Mouse (Mus musculus) layer of hippocampus, adult 2 months (tissue): ENCODE results near the gene Zbtb16. TPM values are rescaled to one million over a fixed set of nuclear protein-coding genes. Genes with fewer than 3 reads are reported as not detected.

Source experiments
- DNase-seq, 2 experiments: peaks; one replicate each; pipeline ENCODE4 v3.0.0; 2022; ENCODE audit warnings: low spot score in 2 of 2
- H3K27ac ChIP-seq: fragments of 200-600 bp; 2 replicates; pipeline ENCODE4 v1.8.1; 2022
- H3K4me3 ChIP-seq: fragments of 200-600 bp; 2 replicates; pipeline ENCODE4 v1.8.1; 2022; ENCODE audit warnings: mild to moderate bottlenecking
- CTCF ChIP-seq: fragments of 200-600 bp; conservative IDR thresholded peaks from 2 replicates; pipeline ENCODE4 v1.8.1; 2022; ENCODE audit warnings: antibody characterized with exemption, mild to moderate bottlenecking, moderate library complexity
- total RNA-seq, 2 experiments: library from RNA; stranded (reverse); gene quantifications; 2 replicates each; pipeline ENCODE4 v1.2.3; 2021

The Zbtb16 gene
- total RNA-seq, 2 experiments from 2014 or later = 143 to 149 TPM

DNA sequence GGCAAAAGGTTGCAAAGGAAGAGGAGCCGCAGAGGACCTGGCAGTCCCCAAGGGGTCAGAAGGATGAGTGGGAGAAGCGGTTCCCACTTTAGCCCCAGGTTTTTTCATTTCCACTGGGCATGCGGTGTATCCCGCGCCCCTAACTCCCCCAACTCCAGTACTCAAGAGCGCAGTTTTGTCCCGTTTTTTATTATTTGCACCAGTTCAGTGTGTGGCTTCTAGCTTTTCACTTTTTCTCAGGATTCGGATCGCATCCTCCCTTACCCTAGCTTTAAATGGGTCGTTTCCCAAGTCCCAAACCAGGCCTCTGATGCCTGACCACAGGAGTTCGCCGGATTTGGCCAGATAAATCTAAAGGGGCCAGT is 526 bp upstream of the Zbtb16 start:
- no peak for TF ChIP-seq CTCF
- Histone ChIP-seq H3K27ac (peak overlapping the region; percentile 97), H3K4me3 (peak overlapping the region; percentile 96)
- DNase-seq = no peak

DNA sequence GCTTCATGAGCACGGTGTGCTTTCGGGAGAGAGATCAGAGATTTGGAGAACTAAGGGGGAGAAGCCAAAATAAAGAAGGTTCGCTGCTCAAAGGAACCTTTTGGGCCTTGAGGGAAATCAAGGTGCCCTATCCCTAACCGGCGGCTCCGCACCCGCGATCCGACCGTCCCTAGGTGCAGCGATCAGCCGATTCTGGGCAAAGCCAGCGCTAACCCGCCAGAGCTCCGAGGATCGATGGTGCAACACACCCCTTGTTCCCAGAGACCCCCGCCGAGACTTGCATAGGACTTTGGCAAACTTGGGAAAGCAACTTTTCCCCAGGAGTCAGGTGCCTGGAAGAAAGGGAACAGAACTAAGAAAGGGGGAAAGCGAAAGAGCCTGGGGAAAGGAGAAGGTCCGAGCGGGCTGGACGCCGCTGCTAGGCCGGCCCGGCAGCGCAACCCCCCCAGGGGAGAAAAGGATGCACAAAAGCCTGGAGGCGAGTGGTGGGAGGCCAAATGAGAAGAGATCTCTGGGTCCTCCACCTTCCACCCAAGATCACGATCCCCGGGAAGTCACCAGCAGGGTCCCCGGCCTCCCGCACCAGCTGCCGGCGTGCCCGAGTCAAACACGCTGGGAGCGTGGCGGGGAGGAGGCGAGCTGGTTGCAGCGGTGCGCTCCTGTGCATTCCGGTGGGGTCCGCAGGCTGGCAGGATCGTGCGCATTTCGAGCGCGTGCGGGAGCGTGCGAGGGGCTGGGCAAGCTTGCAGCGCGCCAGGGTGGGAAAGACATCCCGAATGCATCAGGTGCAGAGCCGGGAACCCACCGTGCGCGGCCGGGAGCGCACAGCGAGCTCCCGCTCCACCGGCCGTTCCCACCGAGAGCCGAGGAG is 1.2 kb downstream of the Zbtb16 start:
- Histone ChIP-seq H3K27ac (peak overlapping the region; percentile 97), H3K4me3 (peak overlapping the region; percentile 96)
- DNase-seq = peak in 1 of 2 experiments; percentile 44
- TF ChIP-seq CTCF = no peak

DNA sequence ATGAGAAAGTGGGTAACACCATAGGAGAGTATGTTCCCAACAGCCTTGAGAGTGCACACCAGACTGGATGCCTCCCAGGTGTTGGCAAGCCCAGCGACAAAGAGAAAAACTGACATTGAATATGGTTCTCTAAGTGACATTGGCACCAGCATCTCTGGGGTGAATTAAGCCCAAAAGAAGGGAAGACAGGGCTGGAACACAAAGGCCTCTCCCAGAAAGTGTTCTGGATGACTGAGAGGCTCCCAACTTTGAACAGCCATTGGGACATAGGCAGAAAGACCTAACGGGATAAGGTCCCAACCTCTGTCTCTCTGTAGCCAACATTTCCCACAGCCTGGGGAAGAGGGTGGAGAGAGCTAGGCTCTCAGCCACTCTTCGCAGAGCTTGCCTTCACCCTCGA is 2.0 kb downstream of the Zbtb16 start:
- DNase-seq = no peak
- TF ChIP-seq CTCF = no peak
- peak overlapping the region; percentile 96 for H3K4me3 ChIP-seq
- peak overlapping the region; percentile 97 for H3K27ac ChIP-seq

DNA sequence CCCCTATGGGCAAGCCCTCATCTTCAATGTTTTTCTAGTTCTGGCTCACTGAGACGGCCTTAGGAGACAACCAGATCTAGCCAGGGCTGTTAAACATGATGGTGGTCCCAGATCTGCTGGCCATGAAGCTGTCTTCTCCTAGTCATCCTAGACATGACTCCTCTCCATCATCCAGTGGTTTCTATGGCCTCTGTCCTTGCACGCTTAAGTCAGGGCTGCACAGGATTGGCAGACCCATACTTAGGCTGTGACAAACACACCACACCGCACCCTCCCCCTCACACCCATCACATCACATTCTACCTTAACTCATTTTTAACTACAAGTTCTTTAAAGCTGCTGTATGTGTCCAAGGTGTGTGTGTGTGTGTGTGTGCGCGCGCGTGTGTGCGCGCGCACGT is 2.5 kb downstream of the Zbtb16 start:
- no peak for TF ChIP-seq CTCF
- H3K4me3 ChIP-seq = peak overlapping the region; percentile 96
- DNase-seq = no peak
- peak overlapping the region; percentile 97 for H3K27ac ChIP-seq

DNA sequence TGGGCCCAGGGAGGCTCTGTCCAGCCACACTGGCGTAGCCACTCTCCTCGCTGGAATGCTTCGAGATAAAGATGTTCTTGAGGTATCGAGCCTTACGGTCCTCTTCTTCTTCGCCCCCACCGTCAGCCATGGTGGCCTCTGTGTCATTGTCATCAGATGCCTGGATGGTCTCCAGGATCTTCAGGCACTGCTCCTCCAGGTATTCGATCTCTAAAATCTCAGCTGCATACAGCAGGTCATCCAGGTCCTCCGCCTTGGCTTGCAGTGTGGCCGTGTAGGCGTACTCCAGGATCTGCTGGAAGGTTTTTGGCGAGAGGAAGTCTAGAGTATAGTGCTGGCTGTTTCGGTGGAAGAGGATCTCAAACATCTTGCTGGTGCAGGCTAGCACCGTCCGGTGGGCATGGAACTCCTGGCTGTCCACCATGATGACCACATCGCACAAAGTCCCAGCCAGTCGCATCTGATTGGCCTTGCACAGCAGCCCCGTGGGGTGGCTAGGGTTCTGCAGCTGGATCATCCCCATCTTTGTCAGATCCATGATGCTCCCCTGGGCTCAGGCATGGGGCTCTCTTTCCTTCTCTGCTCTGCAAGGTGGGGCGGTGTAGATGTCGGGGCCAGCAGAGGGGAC is 3.4 kb downstream of the Zbtb16 start:
- TF ChIP-seq CTCF = no peak
- no peak for DNase-seq
- Histone ChIP-seq H3K27ac (peak overlapping the region; percentile 97), H3K4me3 (peak overlapping the region; percentile 96)

DNA sequence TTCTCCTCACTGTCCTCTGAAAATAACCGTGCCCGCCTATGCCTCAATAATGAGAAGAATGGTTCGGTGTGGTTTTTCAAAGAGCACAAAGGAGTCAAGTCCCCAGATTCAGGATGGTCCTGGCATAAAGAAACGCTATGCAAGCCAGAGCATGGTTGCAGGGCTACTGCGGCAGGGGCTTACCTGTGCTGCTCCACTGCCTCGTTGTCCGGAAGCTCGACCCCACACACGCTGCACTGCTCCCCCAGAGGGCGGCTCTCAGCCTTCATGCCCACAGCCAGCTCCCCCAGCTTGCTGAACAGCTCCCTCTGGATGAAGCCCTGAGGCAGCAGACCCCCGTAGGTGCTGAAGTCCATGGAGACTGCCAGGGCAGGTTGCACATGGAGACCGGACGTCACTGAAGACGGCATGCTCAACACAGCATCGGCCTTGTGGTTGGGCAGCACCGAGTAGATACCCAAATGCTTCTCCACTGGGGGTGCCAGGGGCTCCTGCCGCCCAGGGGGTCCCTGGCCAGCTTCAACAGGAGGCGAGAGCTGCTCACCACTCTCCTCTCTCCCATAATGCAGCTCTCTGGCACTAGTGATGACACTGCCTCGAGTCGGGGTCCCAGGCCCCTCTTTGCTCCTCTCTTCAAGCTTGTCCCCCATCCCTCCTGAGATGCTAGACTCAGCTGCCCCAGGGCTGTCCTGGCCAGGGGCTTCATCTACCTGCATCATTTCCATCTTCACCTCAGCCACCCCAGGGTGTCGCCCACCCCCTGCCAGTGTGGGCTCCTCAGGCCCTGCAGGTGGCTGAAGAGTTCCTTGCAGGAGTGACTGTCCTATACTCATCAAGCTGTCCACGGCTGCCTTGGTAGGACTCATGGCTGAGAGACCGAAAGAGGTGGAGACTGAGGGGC is 4.2 kb downstream of the Zbtb16 start:
- DNase-seq = no peak
- TF ChIP-seq CTCF = peak; percentile 29; the same call in 1 of the 2 replicates
- Histone ChIP-seq H3K27ac (peak overlapping the region; percentile 97), H3K4me3 (peak overlapping the region; percentile 96)

DNA sequence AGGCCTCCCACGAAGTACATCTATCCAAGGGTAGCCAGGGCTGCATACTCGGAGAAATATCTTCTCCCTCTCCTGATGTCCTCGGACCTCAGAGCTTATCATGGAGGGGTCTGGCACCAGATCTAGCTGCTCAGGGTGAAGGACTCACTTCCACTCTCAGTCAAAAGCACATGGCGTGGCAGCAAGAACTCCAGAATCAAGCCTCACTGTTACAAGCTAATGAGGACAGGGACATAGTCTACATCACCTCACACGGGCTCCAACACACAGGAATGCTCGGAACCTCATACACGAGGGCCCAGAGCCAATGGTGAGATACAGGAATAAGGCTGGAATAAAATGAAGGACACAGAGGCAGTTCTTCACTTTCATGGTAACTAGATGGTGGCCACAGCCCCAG is 7.2 kb downstream of the Zbtb16 start:
- TF ChIP-seq CTCF = no peak
- DNase-seq = no peak
- Histone ChIP-seq H3K27ac (peak overlapping the region; percentile 58; the same call in 1 of the 2 replicates), H3K4me3 (peak overlapping the region; percentile 38)

DNA sequence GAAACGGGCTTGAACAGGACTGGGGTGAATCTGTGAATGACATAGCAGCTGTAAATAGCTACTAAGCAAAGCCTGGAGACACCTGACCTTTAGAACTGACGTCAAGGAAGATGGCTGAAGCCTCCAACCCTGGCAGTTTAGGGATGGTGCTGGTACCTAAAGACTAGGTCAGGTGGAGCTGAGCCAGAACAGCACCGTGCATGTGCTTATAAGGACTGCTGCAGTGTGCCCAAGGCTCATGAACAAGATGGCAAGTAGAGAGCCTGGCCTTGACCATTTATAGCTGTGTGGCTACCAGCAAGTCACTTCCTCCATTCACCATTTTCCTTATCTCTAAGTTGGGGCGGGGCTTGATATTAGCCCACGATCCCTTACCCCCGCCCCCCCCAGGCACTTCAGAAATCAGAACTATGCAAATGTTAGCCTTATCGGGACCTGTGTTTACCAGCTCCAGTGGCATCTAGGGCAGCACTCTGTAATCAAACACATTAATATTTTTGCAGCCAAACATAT is 9.6 kb downstream of the Zbtb16 start:
- TF ChIP-seq CTCF = no peak
- no peak overlapping the region; the same call in 1 of the 2 replicates for H3K4me3 ChIP-seq
- 0 out of 2 replicates have a peak overlapping the region, but pooled peaks have one; percentile 8 for H3K27ac ChIP-seq
- DNase-seq = no peak

DNA sequence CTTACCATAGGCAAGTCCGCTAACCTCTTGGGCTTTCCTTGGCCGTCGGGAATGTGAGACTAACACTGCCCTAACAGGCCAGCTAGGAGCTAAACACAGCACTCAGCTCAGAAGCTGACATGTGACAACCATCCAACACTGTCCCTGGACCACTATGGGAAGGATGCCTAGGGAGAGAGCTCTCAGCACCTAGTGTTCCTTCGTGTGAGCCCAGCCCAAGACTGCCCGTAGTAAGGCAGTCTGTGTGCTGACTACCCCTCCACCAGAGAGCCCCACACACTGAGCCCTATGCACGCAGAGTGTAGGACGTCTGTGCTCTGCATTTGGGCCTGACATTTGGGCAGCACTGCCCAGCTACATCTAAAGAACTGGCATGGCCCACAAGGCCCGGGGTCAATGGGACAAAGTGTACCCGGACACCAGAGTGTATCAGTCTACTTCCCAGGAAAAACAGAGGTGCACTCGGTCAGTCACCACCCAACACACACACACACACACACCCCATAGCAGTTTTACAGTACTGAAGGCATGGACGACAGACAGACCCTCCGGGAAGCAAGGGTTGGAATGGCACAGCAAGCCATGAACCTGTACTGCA is 11.4 kb downstream of the Zbtb16 start:
- DNase-seq = no peak
- peak overlapping the region; percentile 32; the same call in 1 of the 2 replicates for H3K4me3 ChIP-seq
- TF ChIP-seq CTCF = no peak
- peak overlapping the region; percentile 63 for H3K27ac ChIP-seq

DNA sequence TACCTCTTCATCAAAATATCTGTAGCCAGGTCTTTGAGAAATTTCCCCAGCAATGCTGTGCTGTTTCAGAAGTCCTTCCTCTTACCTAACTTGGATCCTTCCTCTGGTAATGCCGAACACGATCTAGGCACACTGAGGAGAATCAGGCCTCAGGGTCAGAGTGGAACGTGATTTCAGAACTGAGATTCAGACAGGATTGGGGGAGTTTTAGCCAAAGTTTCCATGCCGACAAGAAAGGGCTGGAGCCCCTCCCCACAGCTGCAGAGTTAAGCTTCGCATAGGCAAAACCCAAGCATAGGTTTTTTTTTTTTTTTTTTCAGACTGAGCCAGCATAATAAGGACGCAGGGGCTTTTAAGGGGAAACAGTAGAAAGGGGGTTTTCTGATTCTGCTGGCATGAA is 12.2 kb downstream of the Zbtb16 start:
- peak overlapping the region; percentile 63 for H3K27ac ChIP-seq
- no peak for DNase-seq
- TF ChIP-seq CTCF = no peak
- H3K4me3 ChIP-seq = peak overlapping the region; percentile 17; the same call in 1 of the 2 replicates

DNA sequence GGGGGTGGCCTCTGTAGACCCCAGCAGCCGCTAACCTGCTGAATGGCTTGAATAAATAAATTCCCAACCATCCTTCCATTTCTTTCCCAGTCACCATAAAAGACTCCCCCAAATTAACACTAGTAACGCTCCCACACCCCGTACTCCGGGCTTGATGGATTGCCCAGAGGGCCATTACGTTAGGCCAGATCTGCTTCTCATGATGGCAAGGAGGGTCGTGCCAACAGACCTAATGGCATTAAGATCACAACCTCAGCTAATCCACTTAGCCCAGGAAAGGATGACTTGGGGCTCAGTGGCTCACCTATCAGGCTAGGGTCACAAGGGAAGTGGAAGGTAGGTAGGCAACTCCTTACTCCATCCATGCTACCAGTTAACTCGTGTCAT is 12.7 kb downstream of the Zbtb16 start:
- H3K4me3 ChIP-seq = peak overlapping the region; percentile 28; the same call in 1 of the 2 replicates
- DNase-seq = no peak
- TF ChIP-seq CTCF = no peak
- peak overlapping the region; percentile 63; the same call in 1 of the 2 replicates for H3K27ac ChIP-seq
